Mouse (Mus musculus): ENCODE measurements around the gene Pbx1. TPM values are rescaled to one million over a fixed set of nuclear protein-coding genes. Genes with fewer than 3 reads are reported as not detected.

Gene Pbx1
- total and polyA plus RNA-seq, 3 experiments, result 0.10 TPM; not detected in 2

- no peaks in the 10 kb centered on the region for H3K36me3 ChIP-seq (ENCODE audit: control insufficient read depth in 1 of 2, insufficient read depth in 2 of 2, low read length in 2 of 2)
- H3K9me3 ChIP-seq (replicated peaks; ENCODE audit: insufficient read depth, low read length), result no peaks in the 10 kb centered on the region
- DNase-seq (ENCODE audit: low read depth, low spot score), result no peak
- no peak for TF ChIP-seq MYB (IDR thresholded peaks at IDR 0.05; ENCODE audit: low read depth, low read length)
- TF ChIP-seq MXI1 (IDR thresholded peaks at IDR 0.05; ENCODE audit: low read depth, low read length), result no peak
- TF ChIP-seq BHLHE40 (IDR thresholded peaks at IDR 0.05; ENCODE audit: borderline replicate concordance, low read depth, low read length), result no peak
- TF ChIP-seq TCF12 (IDR thresholded peaks at IDR 0.05; ENCODE audit: low read depth, low read length), result no peak
- no peak for TF ChIP-seq NRF1 (IDR thresholded peaks at IDR 0.05; ENCODE audit: insufficient read depth, low read depth, low read length, poor library complexity, severe bottlenecking)
- TF ChIP-seq MEF2A (IDR thresholded peaks at IDR 0.05; ENCODE audit: extremely low read depth, insufficient replicate concordance, low read depth, low read length, poor library complexity, severe bottlenecking), result no peak
- TF ChIP-seq KAT2A (conservative IDR thresholded peaks at IDR 0.05; ENCODE audit: low read depth, low read length), result no peak
- no peak for TF ChIP-seq ZNF384 (IDR thresholded peaks at IDR 0.05; ENCODE audit: low read depth, low read length)
- no peak for TF ChIP-seq CTCF (IDR thresholded peaks at IDR 0.05 in 2 of 3, conservative IDR thresholded peaks at IDR 0.05 in 1 of 3; ENCODE audit: control insufficient read depth in 1 of 3, insufficient read depth in 1 of 3, low read depth in 2 of 3, low read length in 3 of 3, poor library complexity in 1 of 3, severe bottlenecking in 1 of 3)
- TF ChIP-seq CHD2 (IDR thresholded peaks at IDR 0.05; ENCODE audit: low read length), result no peak
- no peak for TF ChIP-seq POLR2AphosphoS2 (IDR thresholded peaks at IDR 0.05; ENCODE audit: low read length)
- TF ChIP-seq RCOR1 (IDR thresholded peaks at IDR 0.05; ENCODE audit: low read depth, low read length), result no peak
- H3K9ac ChIP-seq (ENCODE audit: control insufficient read depth, low read depth, low read length, poor library complexity, severe bottlenecking), result no peak overlapping the region
- H3K27me3 ChIP-seq (ENCODE audit: control insufficient read depth in 1 of 2, insufficient read depth in 2 of 2, low read length in 2 of 2), result no peaks in the 10 kb centered on the region
- H3K4me1 ChIP-seq (ENCODE audit: control insufficient read depth in 1 of 2, insufficient read depth in 2 of 2, low read length in 2 of 2), result no peaks in the 10 kb centered on the region
- H3K27ac ChIP-seq (ENCODE audit: control insufficient read depth, low read depth, low read length), result no peak overlapping the region
- no peak overlapping the region for H3K4me3 ChIP-seq (ENCODE audit: control insufficient read depth in 1 of 2, insufficient read depth in 1 of 2, low read depth in 2 of 2, low read length in 2 of 2)
- H3K79me2 ChIP-seq (ENCODE audit: control insufficient read depth, insufficient read depth, low read length, poor library complexity), result no peaks in the 10 kb centered on the region
Observed at GRCm38 (mm10) chr1:168197908-168198258, 234.2 kb downstream of the Pbx1 start.

DNA sequence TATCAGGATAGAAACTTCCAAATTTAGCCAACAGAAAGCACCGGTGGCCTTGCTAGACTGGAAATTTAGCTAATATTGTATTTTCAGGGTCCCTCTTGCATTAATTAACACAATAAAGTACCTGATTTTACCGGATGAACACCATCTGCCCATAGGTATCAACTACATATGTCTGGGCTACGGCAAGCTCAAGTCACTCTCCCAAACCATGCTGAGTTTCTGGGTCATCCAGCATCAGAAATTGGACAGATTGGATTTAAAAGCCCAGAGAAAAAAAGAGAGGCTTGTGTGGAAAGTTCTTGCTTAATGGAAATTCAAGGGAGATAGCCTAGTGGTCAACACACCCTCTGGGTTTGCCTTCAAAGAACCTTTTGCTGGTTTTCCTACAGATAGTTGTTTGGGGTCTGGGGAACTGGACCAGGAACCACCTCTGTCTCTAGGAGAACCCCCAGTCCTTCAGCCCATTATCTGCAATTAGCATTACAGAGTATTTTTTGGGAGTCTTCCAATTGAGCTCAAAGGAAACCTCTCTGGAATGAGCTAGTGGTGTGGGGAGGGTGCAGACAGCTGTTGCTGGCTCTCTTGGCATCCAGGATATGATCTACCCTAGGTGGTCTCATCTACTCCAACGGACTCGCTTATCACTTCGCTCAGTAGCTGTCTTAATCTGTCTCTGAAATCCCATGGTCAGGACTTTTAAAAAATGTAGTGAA lies 234.7 kb downstream of the Pbx1 start:
- H3K9me3 ChIP-seq (replicated peaks; ENCODE audit: insufficient read depth, low read length), result no peaks in the 10 kb centered on the region
- no peak for DNase-seq (ENCODE audit: low read depth, low spot score)
- no peaks in the 10 kb centered on the region for H3K4me1 ChIP-seq (ENCODE audit: control insufficient read depth in 1 of 2, insufficient read depth in 2 of 2, low read length in 2 of 2)
- no peak overlapping the region for H3K27ac ChIP-seq (ENCODE audit: control insufficient read depth, low read depth, low read length)
- H3K79me2 ChIP-seq (ENCODE audit: control insufficient read depth, insufficient read depth, low read length, poor library complexity), result no peaks in the 10 kb centered on the region
- H3K9ac ChIP-seq (ENCODE audit: control insufficient read depth, low read depth, low read length, poor library complexity, severe bottlenecking), result no peak overlapping the region
- no peaks in the 10 kb centered on the region for H3K27me3 ChIP-seq (ENCODE audit: control insufficient read depth in 1 of 2, insufficient read depth in 2 of 2, low read length in 2 of 2)
- no peak for TF ChIP-seq ZMIZ1 (IDR thresholded peaks at IDR 0.05; ENCODE audit: low read depth, low read length)
- no peak for TF ChIP-seq CHD2 (IDR thresholded peaks at IDR 0.05; ENCODE audit: low read length)
- TF ChIP-seq ZKSCAN1 (IDR thresholded peaks at IDR 0.05; ENCODE audit: low read depth, low read length), result no peak
- TF ChIP-seq HCFC1 (IDR thresholded peaks at IDR 0.05; ENCODE audit: low read depth, low read length), result no peak
- no peak for TF ChIP-seq ETS1 (IDR thresholded peaks at IDR 0.05; ENCODE audit: low read depth, low read length)
- no peak for TF ChIP-seq ZNF384 (IDR thresholded peaks at IDR 0.05; ENCODE audit: low read depth, low read length)
- no peak for TF ChIP-seq POLR2A (IDR thresholded peaks at IDR 0.05; ENCODE audit: control insufficient read depth in 1 of 2, insufficient read depth in 1 of 2, low read depth in 1 of 2, low read length in 2 of 2, poor library complexity in 1 of 2)
- TF ChIP-seq GATA1 (IDR thresholded peaks at IDR 0.05; ENCODE audit: low read depth, low read length), result no peak
- no peak for TF ChIP-seq CTCF (IDR thresholded peaks at IDR 0.05 in 2 of 3, conservative IDR thresholded peaks at IDR 0.05 in 1 of 3; ENCODE audit: control insufficient read depth in 1 of 3, insufficient read depth in 1 of 3, low read depth in 2 of 3, low read length in 3 of 3, poor library complexity in 1 of 3, severe bottlenecking in 1 of 3)
- no peak for TF ChIP-seq ELF1 (IDR thresholded peaks at IDR 0.05; ENCODE audit: low read depth, low read length)
- no peaks in the 10 kb centered on the region for H3K36me3 ChIP-seq (ENCODE audit: control insufficient read depth in 1 of 2, insufficient read depth in 2 of 2, low read length in 2 of 2)
- no peak overlapping the region for H3K4me3 ChIP-seq (ENCODE audit: control insufficient read depth in 1 of 2, insufficient read depth in 1 of 2, low read depth in 2 of 2, low read length in 2 of 2)

All from MEL (cell line).